Mouse (Mus musculus) right cerebral cortex, postnatal 25 days (tissue): ENCODE results near the gene Utrn.

Source experiments
- DNase-seq: peaks from one replicate; pipeline ENCODE4 v3.0.0; 2022

Gene Utrn

DNA sequence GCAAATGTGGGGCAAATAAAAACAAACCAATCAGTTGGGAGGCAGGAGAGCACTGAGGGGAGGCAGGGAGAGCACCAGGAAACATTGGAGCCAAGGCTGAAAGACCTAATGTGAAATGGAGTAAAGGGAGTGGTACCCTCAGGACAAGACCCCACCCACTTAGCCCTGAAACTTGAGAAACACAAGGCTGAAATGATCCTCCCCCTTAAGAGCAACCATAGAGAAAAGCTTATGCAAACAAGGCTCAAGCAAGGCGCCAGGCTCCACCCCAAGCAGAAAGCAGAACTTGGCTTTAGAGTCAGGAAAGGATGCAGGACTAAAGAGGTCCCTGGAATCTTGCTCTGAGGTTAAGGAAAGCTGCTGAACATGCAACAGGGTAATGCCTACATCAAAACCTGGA, 290.1 kb downstream of the Utrn start:
- no peak for DNase-seq

DNA sequence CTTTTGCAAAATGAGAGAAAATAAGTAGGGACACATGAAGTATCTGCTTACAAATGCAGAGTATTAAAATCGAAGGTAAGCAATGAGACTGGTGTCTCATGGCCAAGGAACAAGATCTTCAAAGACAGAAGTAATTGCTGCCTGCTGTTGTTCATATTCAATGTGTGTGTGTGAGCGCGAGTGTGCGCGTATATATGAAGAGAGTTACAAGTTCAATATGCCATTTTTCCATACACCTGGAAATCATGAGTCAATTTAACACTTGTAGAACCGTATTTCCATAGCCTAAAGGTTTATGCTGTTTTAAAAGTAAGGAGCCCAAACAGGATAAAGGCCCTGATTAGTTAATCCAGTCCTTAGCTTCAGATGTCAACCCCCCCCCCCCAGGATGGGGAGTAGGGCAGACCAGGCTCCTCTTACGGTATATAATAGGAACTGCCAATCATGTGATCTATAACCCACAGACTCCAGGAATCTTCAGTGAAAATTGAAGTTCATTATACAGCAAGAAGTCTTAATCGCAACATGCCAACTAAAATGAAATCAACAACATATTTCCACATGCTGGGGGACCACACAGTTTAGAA, 293.2 kb downstream of the Utrn start:
- no peak for DNase-seq

DNA sequence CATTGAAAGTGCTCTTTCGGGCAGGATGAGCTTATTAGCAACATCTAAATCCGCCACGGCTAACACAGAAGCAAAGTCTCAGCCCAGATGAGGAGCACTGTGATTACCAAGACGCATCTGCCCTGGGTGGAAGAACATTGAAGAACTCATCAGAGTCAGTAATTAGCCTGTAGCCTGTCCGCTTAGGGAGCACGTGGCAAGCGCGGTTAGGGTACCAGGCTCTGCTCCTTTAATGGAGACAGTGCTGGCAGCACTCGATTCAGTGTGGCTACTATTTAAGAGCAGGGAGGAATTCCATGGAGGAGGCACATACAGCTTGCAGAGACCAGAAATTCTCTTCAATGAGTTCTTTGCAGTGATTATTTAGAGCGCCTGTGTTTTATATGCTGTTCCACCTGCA, 294.4 kb downstream of the Utrn start:
- DNase-seq = no peak

DNA sequence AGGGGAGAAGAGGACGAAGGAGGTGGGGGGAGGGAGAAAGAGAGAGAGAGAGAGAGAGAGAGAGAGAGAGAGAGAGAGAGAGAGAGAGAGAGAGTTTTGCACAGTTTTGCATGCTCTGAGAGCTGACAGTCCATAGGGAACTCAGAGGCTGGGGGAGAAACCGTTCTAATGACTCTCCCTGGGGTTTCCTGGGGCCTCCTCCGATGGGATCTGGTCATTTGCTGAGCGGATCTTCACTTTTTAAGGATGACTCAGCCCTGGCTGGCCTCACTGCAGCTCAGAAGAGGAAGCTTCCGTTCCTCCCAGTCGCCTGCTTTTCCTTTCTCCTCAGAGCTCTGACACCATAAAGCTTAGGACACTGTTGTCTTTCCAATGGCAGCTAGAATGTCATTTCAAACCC, 295.6 kb downstream of the Utrn start:
- DNase-seq = no peak

DNA sequence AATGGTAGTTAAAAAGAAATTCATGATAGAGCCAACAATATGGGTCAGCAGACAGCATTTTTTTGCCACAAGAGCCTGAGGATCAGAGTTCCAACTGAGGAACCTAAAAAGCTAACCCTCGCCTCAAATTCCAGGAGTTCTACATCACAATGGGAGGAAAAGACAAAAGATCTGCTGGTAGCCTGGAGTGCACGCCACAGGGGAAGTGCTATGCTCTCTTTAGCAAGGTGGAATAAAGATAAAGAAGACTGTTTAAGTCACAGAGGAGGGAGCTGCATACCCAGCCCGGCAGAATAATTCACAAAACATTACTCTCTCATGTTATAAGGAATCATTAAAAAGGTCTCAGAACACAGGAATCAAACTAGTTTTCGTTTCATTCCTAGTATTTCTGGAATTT, 296.4 kb downstream of the Utrn start:
- no peak for DNase-seq

DNA sequence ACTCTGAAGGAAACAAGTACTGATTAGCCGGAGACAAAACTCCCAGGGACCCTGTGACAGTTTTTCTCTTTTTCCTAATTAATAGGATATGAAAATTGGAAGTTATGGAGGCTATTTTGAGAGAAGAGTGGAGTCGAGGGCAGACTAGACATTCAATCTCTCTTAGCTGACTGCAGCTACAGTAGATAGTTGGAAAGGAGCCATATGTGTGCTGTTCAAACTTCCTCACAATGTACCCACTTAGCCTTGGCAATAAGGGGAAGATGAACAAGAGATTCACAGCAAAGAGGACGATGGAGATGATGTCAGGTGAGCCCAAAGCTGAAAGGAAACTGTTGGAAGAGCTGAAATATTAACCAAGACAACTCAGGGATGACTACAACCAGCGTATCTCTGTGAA, 304.7 kb downstream of the Utrn start:
- no peak for DNase-seq

DNA sequence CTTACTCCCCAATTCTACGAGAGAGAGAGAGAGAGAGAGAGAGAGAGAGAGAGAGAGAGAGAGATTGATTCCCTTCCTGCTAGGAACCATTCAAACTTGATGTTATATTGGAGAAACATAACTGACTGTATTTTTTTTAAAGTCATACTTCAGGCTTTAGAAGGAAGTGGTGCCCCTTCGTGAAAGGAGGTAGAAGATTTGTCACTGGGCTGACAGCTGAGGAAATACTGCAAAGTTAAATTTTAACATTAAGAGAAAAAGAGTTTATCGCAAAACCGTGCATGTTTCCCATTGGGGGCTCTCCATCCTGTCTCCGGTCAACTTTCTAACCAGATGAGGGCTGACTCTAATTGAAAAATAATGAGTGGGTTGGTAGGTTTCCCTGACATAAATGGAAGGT, 310.4 kb downstream of the Utrn start:
- no peak for DNase-seq

DNA sequence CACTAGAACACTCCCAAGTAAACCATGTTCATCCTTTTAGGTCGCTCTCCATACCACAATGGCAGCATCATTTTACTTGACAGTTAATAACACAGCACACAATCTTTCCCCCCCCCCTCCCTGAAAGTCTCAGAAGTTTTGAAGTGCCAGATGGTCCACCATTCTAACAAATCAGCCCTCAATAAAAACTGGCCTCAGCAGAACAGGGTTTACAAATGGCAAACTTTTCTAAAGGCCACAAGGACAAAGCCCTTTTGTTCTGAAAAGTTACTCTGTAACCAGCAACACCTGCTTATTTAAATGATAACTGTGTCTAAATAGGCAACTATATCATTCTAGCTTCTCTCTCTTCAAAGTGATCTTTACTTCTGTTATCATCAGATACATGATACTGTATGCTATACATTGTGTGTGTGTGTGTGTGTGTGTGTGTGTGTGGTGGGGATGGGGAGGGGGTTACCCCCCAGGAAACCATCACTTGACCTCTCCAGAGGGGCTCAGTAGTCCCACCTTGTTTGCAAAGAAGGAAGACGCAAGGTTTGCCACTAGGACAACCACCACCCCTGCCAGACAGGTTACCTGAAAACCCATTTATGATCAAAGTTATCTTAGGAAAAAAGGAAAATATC, 315.0 kb downstream of the Utrn start:
- no peak for DNase-seq

DNA sequence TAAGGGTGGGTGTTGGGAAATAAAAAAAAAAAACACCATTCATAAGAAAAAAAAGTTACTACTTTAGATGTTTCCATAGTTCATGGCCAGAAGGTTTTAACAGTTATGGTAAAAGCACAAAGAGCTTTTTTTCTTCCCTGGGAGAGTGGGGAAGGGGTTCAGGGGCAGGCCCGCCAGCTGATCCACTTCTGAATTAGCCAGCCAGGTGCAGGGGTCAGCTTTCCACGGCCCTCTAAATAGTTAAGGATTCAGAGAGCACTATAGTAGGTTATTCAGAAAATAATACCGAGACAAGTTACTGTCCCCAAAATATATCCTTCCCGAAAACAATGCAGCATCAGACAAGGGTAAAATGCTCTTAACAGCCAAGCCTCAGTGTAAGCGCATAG, 316.3 kb downstream of the Utrn start:
- no peak for DNase-seq

DNA sequence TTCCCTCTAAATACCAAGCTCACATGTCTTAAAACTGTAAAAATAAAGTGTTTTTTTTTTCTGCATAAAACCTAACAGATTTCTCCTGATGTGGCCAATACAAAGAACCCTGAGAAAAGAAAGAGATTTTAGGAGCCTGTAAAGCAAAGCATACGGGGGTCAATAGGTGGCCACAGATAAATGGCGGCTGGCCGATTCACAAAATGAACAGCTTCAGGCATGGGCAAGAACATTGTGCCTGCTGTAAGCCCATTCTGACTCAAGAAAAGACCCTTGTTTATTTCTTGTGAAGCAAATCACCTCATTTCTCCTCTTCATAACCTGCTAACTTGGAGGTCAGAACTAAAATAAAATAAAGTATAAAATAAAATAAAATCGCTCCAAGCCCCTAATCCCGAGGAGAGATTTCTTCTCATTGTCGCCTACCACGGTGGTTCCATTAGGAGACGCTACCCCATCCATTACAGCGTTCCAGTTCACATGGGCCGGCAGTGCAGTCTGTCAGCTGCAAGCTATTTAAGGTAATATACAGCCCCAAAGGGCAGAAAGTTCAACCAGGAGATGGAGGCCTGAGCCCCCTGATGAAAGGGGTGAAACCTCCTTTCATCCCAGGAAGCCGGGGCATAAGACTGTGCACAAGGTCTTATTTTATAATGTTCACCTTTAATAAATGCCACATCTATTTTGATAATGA, 316.8 kb downstream of the Utrn start:
- no peak for DNase-seq

DNA sequence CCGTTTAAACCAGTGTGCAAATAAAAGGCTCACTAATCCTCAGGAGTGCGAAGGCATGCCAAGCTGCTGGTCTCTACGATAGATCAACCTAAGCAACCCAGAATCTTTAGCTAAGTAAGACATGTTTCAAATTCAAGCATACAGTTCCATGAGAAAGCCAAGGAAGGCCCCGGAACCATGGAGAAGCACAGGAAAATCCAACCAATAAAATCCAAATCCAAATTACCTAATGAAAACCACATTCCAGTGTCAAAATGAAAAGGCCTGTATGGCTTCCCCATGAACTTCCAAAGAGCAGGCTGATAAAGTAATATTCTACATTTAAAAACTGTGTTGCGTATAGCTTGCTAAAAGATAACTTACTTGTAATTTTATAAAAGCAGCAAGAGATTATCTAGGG, 317.4 kb downstream of the Utrn start:
- DNase-seq = no peak

DNA sequence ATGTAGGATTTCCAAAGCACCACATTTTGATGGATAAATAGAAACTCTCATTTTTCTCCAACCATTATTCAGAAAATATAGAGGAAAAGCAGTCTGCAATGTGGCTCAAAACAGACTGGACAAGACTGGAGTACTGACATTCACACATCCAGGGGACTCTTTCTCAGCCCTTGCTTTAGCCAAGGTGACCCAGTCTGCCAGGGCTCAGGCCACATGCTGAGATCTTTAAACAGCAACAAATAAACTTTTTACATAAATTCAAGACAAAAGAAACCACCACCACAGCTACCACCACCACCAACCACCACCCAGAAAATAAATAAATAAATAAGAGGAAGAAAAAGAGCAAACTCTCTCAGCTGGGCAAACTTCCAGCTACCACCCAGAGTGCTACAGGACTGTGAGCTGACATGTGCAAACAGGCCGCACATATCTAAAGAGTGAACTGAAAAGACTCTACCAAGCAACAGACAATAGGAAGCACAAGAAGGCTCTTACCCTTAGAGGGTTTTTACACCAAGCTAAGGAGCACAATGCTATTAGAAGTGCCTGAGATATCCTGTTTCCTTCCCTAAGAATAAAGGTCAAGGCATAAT, 319.1 kb downstream of the Utrn start:
- DNase-seq = no peak

DNA sequence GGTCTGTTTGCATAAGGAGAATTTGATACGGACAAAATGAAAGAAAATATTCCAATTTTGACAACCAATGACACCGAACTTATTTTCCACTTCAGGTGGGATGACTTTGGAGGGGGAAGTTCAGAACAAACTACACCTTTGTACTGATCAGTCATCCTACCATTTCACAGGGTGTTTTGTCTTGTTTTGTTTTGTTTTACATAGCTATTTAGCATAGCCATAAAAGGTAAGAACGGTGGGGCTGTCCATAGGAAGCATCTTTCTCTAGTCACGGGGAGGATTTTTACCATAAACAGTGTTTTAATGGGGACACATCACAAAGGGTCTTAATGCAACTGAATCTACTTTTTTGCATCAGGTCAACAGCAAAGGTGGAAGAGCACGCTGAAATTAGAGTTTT, 319.9 kb downstream of the Utrn start:
- no peak for DNase-seq

DNA sequence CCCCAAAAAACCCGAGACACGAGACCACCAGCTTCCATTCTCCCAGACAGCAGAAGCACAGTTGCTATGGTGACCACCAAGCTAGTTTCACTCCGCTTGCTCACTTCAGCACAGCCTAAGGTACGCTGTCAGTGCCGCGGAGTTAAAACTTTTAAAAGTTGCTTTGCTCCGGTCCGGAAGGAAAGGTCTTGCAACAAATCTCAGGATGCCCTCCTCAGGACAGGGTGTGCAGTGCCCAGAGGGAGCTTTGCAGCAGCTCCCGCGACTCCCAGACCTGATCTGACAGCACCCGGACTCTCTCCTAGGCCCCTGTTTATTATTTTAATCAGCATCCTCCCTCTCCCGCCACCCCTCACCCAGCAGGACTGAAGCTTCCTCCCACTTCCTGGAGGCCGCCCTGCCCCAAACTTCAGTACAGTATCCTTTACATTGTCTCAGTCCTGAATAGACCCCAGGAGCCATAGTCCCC, 320.5 kb downstream of the Utrn start:
- no peak for DNase-seq

DNA sequence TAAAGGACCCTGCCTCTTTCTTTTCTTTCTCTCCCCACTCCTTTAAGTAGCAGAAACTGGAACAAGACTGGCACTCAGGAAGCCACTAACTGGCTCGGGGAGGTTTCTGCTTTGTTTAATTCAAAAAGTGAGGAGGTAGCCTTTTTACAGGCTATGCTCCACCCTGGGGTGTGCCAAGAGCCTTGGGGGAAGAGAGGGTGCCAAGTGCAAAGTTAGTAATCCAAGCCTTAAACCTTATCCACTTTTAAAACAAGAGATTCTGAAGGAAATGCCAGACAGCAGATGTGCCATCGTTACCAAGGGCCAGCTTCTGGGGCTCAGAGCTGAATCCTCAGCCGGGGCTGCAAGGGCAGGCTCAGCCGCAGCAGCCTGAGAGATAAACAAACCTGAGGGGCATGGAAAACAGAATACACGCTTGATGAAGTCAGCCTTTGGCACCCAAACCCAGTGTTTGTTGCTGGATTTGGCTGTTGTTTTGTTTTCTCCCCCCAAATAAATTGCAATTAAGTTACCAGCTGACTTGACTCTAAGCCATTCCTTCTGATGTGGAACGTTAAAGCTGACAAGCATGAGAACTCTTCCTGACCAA, 322.0 kb downstream of the Utrn start:
- DNase-seq = no peak

DNA sequence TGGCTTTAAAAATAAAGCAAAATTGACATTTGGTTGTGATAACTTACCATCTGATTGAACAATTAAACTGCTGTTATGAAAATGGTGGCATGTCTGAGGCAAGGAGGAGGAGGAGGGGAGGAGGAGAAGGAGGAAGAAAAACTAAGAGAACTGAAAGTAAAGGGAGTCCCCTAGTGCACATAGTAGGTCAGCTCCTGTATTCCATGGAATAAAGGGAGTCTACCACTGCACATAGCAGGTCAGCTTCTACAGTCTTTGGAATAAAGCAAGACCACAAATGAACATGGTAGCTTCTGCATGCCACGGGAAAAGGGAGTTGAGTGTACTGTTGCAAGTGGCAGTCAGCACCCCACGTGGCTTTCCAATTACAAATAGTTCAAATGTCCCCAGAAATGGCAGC, 323.7 kb downstream of the Utrn start:
- no peak for DNase-seq

DNA sequence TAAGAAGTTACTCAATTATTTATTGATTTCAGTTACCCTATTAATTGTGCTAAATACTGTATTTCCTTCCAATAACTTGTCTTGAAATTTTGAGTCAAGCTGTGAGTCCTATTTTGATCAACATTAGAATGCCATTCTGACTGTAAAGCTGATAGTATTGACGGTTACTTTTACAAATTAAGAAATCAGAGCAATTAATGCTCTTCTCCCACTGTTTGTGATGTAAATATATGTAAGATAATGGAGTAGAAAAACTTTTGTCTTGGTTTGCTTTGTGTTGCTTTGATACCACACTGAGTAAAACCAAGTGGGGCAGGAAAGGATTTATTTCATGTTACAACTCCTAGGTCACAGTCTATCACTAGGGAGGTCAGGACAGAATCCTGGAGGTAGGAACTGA, 327.4 kb downstream of the Utrn start:
- no peak for DNase-seq

DNA sequence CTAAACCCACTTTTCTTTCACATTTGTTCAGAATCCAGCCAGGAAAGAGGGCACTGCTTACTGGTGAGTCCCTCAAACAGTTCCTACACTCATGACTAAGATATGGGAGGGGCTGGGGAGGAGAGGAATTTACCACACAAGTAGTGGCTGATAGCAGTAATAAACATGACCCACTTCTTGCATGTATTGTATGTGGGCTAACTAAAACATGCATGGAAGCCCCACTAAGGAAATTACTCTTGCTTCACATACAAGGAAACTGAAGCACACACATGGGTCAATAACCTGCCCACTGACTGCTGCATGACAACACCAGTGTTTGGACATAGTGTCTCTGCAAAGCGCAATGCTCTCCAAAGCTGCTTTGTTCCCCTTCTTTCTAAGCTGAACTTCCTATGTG, 333.9 kb downstream of the Utrn start:
- no peak for DNase-seq

DNA sequence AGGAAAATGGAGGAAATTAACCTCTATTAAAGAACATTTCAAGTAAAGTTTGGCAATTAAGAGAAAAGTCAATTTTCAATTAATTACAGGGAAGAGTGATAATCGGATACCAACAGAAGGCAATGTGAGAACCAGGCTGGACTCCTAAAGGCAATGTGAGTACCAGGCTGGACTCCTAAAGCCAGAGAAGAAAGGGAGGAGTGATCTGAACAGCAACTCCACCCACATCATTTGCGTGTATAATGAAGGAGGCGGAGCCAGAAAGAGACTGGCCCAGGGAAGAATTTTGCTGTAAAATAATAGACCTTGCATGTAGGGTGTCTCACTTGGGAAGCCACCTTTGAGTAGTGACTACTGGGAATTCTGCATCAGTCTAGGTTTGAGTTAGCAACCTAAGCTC, 334.4 kb downstream of the Utrn start:
- DNase-seq = no peak

DNA sequence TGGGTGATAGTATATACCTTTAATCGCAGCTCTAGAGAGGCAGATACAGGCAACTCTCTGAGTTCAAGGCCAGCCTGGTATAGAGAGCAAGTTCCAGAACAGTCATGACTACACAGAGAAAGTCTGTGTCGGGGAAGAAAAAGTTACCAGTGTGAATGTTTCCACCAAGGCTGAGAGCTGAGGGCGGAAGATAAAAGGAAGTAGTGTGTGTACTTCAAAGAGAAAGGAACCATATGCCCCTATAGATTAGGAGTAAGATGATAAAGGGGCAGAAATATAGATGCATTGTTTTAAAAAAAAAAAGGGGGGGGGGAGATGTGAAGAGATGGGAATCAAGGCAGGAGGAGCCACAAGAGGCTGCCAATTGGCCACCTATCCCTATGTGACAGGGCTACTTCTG, 334.9 kb downstream of the Utrn start:
- no peak for DNase-seq

DNA sequence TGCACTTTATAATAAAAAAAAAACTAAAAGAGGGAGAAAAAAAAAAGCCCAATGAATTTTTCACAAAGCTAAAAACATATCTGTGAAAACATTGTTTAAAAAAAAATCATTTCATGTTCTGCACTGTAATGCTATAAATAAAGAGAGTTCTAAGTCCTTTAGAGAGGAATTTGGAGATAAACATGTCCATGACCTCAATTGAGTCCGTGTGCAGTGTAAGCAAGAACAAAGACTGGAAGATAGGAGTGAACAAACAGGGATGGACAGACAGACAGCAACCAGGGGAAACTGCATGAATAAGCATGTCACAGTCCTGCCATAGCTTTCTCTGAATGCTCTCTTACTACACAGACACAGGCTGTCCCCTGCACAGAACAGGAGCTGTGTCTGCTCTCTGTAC, 347.1 kb downstream of the Utrn start:
- DNase-seq = no peak

DNA sequence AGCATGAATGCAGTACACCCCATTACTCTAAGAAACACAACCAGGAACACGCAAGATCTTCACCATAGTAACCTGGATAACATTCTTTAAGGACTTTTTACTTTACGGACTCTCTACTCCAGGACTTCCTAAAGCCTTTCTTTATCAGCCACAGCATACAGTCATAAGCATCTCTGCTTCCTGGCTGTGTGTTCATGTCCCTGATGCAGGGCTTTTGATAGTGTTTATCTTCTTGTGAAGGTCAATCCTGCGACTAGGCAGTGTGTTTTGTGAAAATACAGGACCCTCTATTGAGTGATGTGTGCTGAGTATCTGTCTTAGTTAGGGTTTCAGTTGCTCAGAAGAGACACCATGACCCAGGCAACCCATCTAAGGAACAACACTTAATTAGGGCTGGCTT, 351.0 kb downstream of the Utrn start:
- no peak for DNase-seq

DNA sequence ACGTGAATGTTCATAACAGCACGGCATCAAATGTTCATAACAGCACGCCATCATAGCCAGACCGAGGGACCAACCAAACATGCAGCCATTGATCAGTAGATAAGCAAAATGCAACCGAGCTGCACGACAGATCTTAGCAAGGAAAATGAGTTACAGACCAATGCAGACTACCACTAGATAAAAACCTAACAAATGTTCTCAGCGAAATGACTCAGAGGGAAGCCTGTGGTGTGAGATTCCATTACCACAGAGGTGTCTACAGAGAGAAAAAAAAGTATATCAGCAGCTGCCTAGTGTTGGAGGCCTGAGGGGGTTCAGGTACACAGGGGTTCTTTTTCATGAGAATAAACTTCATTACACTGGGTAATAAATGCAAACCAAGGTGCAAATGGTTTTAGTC, 363.6 kb downstream of the Utrn start:
- DNase-seq = no peak

DNA sequence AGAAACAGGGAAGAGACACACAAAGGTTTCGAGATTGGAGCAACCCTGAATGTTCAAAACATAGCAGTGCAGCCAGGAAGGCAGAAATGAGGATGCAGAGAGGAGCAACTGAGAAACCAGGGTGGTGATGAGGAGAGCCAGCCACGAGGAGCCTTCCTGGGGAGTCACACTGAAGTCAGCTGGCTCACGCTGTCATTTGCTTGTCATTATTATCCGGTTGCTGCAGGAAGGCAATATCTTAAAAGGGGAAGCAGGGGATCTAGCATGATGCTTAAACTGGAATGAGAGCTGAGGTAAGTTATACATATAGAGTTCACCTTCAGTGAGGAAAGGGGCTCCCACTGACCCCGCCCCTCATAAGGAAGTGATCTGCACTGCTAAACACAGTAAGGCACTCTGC, 368.7 kb downstream of the Utrn start:
- no peak for DNase-seq
